Mouse (Mus musculus): ENCODE measurements around the gene Kcnh7.

DNA sequence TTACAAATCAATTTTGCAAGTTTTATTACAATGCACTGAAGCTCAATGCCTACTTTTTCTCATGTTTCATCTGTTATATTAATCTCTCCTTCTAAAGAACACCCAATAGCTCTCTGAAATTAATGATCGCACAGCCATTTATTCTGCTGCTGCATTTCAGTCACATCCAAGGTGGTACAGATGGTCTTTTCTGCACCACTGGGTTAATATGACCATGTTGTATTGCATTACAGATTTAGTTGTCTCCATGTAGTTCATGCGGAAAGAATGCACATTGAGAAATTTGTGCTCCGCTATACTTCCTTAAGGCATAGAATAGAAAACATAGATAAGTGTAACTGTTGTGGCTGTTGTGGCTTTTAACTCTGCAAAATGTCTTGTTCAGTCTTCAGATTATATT is 328.7 kb downstream of the Kcnh7 start:
- TF ChIP-seq CTCF (IDR thresholded peaks at IDR 0.05; ENCODE audit: low read depth, low read length) (no peak), POLR2A (IDR thresholded peaks at IDR 0.05; ENCODE audit: borderline replicate concordance, low read depth, low read length) (no peak)

All from bone marrow macrophage, adult 2 months (primary cell).